Mouse (Mus musculus): ENCODE measurements around the gene Rab3d.

GRCm38 (mm10) chr9:21889229-21889628 lies 28.8 kb downstream of the Rab3d start:
- TF ChIP-seq NELFE (IDR thresholded peaks at IDR 0.05; ENCODE audit: low read depth, low read length), result no peak
- TF ChIP-seq CTCF (IDR thresholded peaks at IDR 0.05 in 2 of 3, conservative IDR thresholded peaks at IDR 0.05 in 1 of 3; ENCODE audit: control insufficient read depth in 1 of 3, insufficient read depth in 1 of 3, low read depth in 2 of 3, low read length in 3 of 3, poor library complexity in 1 of 3, severe bottlenecking in 1 of 3), result peak; percentile 48 to 68 (median 63)
- TF ChIP-seq POLR2A (IDR thresholded peaks at IDR 0.05; ENCODE audit: control insufficient read depth in 1 of 2, insufficient read depth in 1 of 2, low read depth in 1 of 2, low read length in 2 of 2, poor library complexity in 1 of 2), result no peak
- TF ChIP-seq MXI1 (IDR thresholded peaks at IDR 0.05; ENCODE audit: low read depth, low read length), result no peak
- no peak for TF ChIP-seq GATA1 (IDR thresholded peaks at IDR 0.05; ENCODE audit: low read depth, low read length)
- no peak for TF ChIP-seq TBP (IDR thresholded peaks at IDR 0.05; ENCODE audit: low read depth, low read length)
- no peak for TF ChIP-seq MYC (IDR thresholded peaks at IDR 0.05; ENCODE audit: low read depth, low read length)
- peak; percentile 75 for TF ChIP-seq SMC3 (IDR thresholded peaks at IDR 0.05; ENCODE audit: low read depth, low read length)
